ENCODE assay signal across 17 mouse cellular contexts in the genomic region with DNA sequence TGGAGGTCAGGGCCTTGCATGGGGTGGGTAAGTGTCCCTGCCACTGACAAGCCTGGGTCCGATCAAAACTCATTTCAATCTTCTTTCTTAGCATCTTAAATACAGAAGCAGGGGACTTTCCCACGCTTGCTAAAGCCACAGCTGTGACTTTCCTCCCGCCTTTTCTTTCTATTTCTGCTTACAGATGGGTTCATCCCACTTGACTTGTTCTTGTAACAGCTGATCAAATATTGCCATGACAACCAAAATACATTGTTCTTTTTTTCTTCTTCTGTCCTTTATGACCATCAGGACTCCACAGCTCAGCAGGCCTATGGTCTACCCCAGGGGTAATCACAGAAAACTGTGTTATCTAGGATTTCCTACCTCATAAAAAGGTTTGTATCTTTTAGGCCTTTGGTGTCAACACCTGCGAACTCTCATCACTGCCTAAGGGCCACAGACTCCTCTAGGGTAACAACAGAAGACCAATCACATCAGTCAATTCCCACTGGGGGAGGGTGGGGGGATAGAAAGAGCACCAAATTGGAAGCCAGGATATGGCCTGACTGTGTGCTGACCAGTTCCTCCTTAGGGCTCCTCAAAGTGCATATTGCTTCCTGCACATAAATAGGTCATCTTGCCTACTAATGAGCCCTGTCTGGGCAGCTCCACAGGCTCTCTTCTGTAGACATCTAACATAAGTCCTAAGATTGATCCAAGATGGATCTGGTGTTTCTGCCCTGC.
DNase-seq lines count a peak whose midpoint lies in the region; ATAC-seq lines count a peak whose summit lies in the region.
"Had no signal": no experiment of that assay in that cellular context is flagged by ENCODE, and none has a peak within 500 bp of the region (broad histone marks: within the 10 kb centered on the region; RNA-seq: fewer than 3 reads in every experiment).

No protein-coding gene starts in this region.

- no peaks in the 10 kb centered on the region for H3K9me3 ChIP-seq in forebrain, embryonic 14.5 days (replicated peaks; ENCODE audit: control insufficient read depth, low read length)
- H3K9me3 ChIP-seq: embryonic facial prominence, embryonic 15.5 days; forebrain, embryonic 15.5 days; heart, embryonic 12.5 days had no signal

- no peak overlapping the region for H3K4me2 ChIP-seq in forebrain, embryonic 14.5 days (ENCODE audit: low read length)
- H3K4me2 ChIP-seq: embryonic facial prominence, embryonic 15.5 days; forebrain, embryonic 15.5 days; heart, embryonic 12.5 days had no signal

- H3K4me3 ChIP-seq in forebrain, embryonic 14.5 days (ENCODE audit: low read depth, low read length), result no peak overlapping the region
- H3K4me3 ChIP-seq: embryonic facial prominence, embryonic 15.5 days; forebrain, embryonic 15.5 days; heart, embryonic 12.5 days had no signal

- no peak for DNase-seq in frontal cortex, adult 2 months (ENCODE audit: extremely low spot score in 1 of 2, low spot score in 1 of 2)
- peak; percentile 28 for DNase-seq in retina, embryonic 14.5 days (ENCODE audit: low spot score)
- DNase-seq in retina, postnatal 1 day, result no peak
- DNase-seq in splenic B cell, adult 2 months (ENCODE audit: low read depth, low spot score), result peak; percentile 75
- no peak for DNase-seq in right cerebral cortex, postnatal 14 days
- no peak for DNase-seq in forebrain, embryonic 14.5 days (ENCODE audit: low spot score)
- DNase-seq: adrenal gland, postnatal 25 days; gastrocnemius, postnatal 14 days; kidney, postnatal 25 days; left cerebral cortex, postnatal 4 days; lung, postnatal 36 days; right cerebral cortex, postnatal 4 days had no signal

- no peak overlapping the region for H3K27ac ChIP-seq in forebrain, embryonic 14.5 days (ENCODE audit: low read depth, low read length)
- H3K27ac ChIP-seq: embryonic facial prominence, embryonic 15.5 days; forebrain, embryonic 15.5 days had no signal

- 80% methylated on average over 4 of the region's 4 CpGs for WGBS in forebrain, embryonic 14.5 days

- no peak overlapping the region for H3K9ac ChIP-seq in forebrain, embryonic 14.5 days (ENCODE audit: low read length)
- H3K9ac ChIP-seq: embryonic facial prominence, embryonic 15.5 days; forebrain, embryonic 15.5 days; heart, embryonic 12.5 days had no signal

- no peaks in the 10 kb centered on the region for H3K27me3 ChIP-seq in splenic B cell, adult 2 months (ENCODE audit: control insufficient read depth, insufficient read depth, low read length, poor library complexity, severe bottlenecking)
- no peaks in the 10 kb centered on the region for H3K27me3 ChIP-seq in forebrain, embryonic 14.5 days (replicated peaks; ENCODE audit: control insufficient read depth, insufficient read depth, low read length)
- H3K27me3 ChIP-seq: embryonic facial prominence, embryonic 15.5 days; forebrain, embryonic 15.5 days; heart, embryonic 12.5 days had no signal

- peak; percentile 34; the same call in 1 of the 2 replicates for ATAC-seq in frontal cortex, adult (ENCODE audit: low TSS enrichment)
- peak; percentile 54 for ATAC-seq in inflammation-experienced regulatory T-cells, adult 6 months
- ATAC-seq in forebrain, embryonic 14.5 days, result no peak
- ATAC-seq: forebrain, embryonic 15.5 days had no signal

- H3K36me3 ChIP-seq in splenic B cell, adult 2 months (ENCODE audit: control insufficient read depth, insufficient read depth, low read length, poor library complexity, severe bottlenecking), result no peaks in the 10 kb centered on the region
- no peaks in the 10 kb centered on the region for H3K36me3 ChIP-seq in forebrain, embryonic 14.5 days (ENCODE audit: control insufficient read depth, insufficient read depth, low read length)
- H3K36me3 ChIP-seq: embryonic facial prominence, embryonic 15.5 days; forebrain, embryonic 15.5 days; heart, embryonic 12.5 days had no signal

- H3K4me1 ChIP-seq in forebrain, embryonic 14.5 days (ENCODE audit: control insufficient read depth, insufficient read depth, low read length), result peaks cover 4% of the 10 kb centered on the region; the same call in 1 of the 2 replicates
- H3K4me1 ChIP-seq: embryonic facial prominence, embryonic 15.5 days had no signal

Comparison
In these comparisons a context has a peak if more than half of its experiments do, and no peak if none do; other contexts are left out.
1. DNase-seq: peak in retina, embryonic 14.5 days (single experiment) and splenic B cell, adult 2 months (single experiment); none in frontal cortex, adult 2 months (0 of 2), retina, postnatal 1 day (single experiment), right cerebral cortex, postnatal 14 days (single experiment) and forebrain, embryonic 14.5 days (single experiment).